Mouse (Mus musculus): ENCODE measurements around the gene Gm49405.

The Gm49405 gene

GRCm38 (mm10) chr19:3988066-3988465, 12.4 kb upstream of the Gm49405 start:
- no peak for DNase-seq (ENCODE audit: low spot score in 2 of 2)

GRCm38 (mm10) chr19:3988750-3989149, 11.7 kb upstream of the Gm49405 start:
- no peak for DNase-seq (ENCODE audit: low spot score in 2 of 2)

- no peak for DNase-seq (ENCODE audit: low spot score in 2 of 2)
Observed at GRCm38 (mm10) chr19:3990804-3991203, 9.6 kb upstream of the Gm49405 start.

DNA sequence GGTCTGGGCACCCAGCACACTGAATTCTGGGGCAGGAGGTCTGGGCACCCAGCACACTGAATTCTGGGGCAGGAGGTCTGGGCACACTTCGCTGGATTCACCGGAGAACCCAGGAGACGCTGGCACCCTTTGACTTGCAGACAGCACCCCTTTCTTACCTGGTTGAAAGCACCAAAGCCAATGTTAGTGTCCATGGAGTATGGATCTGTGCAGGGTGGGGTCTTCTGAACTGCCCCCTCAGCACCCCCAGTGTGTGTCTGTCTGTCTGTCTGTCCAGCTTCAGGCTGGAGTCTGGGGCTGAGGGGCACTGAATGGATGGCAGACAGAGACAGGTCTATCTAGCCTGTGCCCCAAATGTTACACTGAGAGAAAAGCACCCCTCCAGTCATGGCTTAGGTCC, 8.9 kb upstream of the Gm49405 start:
- no peak for DNase-seq (ENCODE audit: low spot score in 2 of 2)

- DNase-seq (ENCODE audit: low spot score in 2 of 2), result no peak
Observed at GRCm38 (mm10) chr19:3991966-3992365, 8.5 kb upstream of the Gm49405 start.

- DNase-seq (ENCODE audit: low spot score in 2 of 2), result no peak
Observed at GRCm38 (mm10) chr19:3992416-3992815, 8.0 kb upstream of the Gm49405 start, which contains the start of gene Tbx10. Tbx10 (plus strand) TSS chr19:3992752.

GRCm38 (mm10) chr19:3994932-3995331, 5.5 kb upstream of the Gm49405 start:
- DNase-seq (ENCODE audit: low spot score in 2 of 2), result no peak

DNA sequence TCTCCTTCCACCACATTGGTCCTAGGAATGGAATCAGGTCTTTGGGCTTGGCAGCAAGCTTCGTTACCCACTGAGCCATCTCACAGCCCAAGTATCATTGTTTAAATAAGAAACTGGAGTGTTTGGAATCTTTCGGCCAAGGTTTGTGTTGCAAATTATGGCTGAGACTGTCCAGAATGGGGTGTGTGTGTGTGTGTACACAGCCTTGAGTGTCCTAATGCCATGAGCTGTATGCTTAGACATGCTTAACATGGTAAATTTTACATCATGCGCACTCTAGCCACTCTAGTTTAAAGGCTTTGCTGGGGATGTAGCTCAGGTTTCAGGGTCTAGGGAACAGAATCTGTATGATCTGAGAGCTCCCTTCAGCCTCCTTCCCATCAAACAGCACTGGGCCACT, 4.9 kb upstream of the Gm49405 start:
- no peak for DNase-seq (ENCODE audit: low spot score in 2 of 2)

DNA sequence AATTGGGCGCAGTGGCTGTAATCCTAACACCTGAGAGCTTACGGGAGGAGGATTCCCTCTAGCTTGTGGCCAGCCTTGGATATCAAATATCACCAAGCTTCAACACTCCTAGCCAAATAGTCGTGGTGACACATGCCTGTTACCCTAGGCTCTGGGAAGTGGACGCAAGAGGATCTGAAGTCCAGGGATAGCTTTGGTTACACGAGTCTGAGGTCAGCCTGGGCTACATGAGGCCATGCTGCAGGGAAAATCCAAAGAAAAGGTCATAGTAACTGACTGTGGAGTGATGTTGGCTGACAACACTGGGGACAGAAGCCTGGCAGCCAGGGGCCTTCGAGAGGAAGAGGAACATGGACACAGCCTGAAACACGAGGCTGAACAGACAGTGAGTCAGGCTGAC, 4.3 kb upstream of the Gm49405 start:
- no peak for DNase-seq (ENCODE audit: low spot score in 2 of 2)

DNA sequence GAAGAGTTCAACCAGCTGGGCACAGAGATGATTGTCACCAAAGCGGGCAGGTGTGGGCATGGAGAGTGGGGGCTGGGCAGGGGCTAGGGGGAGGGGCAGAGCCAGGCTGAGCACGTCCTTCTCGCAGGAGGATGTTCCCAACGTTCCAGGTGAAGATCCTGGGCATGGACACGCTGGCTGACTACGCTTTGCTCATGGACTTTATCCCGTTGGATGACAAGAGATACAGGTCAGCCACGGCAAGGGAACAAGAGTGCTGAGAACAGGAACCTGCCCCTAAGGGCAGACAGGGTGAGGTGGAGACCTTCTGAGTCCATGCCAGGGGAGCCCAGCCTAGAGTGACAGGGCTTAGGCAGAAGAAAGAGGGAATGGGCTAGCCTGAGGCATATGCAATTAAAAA, 3.7 kb upstream of the Gm49405 start:
- no peak for DNase-seq (ENCODE audit: low spot score in 2 of 2)

DNA sequence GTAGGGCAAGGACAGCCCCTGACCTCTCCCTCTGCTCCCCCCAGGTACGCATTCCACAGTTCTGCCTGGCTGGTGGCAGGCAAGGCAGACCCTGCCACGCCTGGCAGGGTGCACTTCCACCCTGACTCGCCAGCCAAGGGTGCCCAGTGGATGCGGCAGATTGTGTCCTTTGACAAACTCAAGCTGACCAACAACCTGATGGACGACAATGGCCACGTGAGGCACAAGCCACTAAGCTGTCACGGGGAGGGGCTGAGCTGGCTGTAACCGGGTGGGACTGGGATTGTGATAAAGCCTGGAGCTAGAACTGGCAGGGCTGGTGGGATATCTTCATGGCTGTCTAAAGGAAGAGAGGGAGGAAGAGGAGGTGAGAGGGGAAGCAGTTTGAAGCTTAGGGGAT, 3.2 kb upstream of the Gm49405 start:
- no peak for DNase-seq (ENCODE audit: low spot score in 2 of 2)

- DNase-seq (ENCODE audit: low spot score in 2 of 2), result no peak
Observed at GRCm38 (mm10) chr19:3998335-3998734, 2.1 kb upstream of the Gm49405 start.

DNA sequence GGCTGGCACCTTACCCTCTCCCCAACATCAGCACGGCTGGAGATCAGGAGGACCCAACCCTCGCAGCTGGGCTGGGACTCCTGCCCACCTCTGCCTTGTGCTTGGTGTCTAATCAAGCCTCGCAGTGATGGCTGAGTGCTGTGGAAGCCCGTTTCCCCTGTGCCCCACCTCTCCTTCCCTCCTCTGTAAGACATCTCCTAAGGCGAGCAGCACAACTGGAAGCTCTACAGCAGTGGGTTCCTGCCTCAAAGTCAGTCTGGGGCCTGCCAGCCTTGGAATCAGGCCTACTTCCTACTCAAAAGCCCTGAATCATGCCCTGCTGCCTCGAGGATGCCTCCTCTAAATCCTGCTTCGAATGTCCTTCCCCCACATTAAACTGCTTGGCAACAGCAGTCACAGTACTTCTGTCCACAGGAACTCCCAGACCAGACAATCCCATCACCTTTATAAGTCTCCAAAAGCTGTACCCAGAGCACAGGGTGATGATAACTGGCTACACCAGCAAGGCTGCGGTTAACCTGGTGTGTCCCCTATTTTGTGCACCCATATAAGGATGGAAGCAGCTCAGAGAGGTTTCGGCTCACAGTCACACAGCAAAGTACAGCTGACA, 1.2 kb upstream of the Gm49405 start:
- no peak for DNase-seq (ENCODE audit: low spot score in 2 of 2)

- no peak for DNase-seq (ENCODE audit: low spot score in 2 of 2)
Observed at GRCm38 (mm10) chr19:4000949-4001525, 611 bp downstream of the Gm49405 start.

- DNase-seq (ENCODE audit: low spot score in 2 of 2), result no peak
Observed at GRCm38 (mm10) chr19:4001752-4002151, 1.3 kb downstream of the Gm49405 start.

DNA sequence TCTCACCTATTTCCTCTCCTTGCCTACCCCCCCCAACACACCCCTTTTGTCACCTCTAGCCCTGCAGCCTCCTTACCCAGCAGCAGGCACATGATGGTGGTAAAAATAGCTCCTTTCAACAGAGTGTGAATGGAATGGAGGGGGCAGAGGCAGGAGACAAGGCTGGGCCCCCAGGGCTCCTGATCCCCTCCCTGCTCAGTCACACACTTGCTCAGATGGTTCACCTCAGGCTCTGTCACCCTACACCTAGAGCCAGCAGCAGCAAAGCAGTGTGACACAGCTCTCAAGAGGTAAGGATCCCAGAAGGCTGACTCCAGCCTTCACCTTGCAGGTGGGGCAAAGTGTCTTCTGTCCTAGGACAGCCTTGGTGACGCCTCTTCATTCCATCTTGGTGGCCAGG, 2.7 kb downstream of the Gm49405 start, which contains the start of gene Doc2g:
Gene Doc2g (plus strand): TSS at position 202 of the 400 bp plus-strand sequence.
- no peak for DNase-seq (ENCODE audit: low spot score in 2 of 2)

DNA sequence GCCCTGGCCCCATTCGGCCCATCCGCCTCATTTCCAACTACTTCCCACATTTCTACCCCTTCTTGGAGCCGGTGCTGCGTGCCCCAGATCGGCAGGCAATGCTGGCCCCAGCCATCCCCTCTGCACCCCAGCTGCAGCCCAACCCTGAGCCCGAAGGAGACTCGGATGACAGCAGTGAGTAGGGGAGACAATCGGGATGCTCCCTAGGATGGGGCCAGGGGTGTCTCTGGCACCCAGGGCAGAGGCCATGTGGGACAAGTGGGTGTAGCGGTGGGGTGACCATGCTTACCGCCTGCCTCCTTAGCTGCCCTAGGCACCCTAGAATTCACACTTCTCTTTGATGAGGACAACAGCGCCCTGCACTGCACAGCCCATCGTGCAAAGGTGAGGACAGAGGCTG, 3.2 kb downstream of the Gm49405 start:
- DNase-seq (ENCODE audit: low spot score in 2 of 2), result no peak

DNA sequence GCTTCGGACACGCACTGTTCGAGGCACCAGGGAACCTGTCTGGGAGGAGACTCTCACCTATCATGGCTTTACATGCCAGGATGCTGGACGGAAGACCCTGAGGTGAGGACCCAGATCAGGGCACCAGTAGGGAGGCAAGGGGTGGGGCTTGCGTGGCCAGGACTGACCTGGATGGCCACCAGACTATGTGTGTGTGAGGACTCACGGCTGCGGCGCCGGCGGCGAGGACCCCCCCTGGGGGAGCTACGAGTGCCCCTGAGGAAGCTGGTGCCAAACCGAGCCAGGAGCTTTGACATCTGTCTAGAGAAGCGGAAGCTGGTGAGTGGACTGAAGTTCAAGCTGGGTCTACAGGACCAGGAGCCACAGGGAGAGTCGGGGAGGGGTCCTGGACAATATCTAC, 3.9 kb downstream of the Gm49405 start:
- DNase-seq (ENCODE audit: low spot score in 2 of 2), result no peak

GRCm38 (mm10) chr19:4005091-4005490, 4.7 kb downstream of the Gm49405 start:
- no peak for DNase-seq (ENCODE audit: low spot score in 2 of 2)

- DNase-seq (ENCODE audit: low spot score in 2 of 2), result no peak
Observed at GRCm38 (mm10) chr19:4005971-4006370, 5.5 kb downstream of the Gm49405 start.

- DNase-seq (ENCODE audit: low spot score in 2 of 2), result no peak
Observed at GRCm38 (mm10) chr19:4011086-4011485, 10.7 kb downstream of the Gm49405 start.

DNA sequence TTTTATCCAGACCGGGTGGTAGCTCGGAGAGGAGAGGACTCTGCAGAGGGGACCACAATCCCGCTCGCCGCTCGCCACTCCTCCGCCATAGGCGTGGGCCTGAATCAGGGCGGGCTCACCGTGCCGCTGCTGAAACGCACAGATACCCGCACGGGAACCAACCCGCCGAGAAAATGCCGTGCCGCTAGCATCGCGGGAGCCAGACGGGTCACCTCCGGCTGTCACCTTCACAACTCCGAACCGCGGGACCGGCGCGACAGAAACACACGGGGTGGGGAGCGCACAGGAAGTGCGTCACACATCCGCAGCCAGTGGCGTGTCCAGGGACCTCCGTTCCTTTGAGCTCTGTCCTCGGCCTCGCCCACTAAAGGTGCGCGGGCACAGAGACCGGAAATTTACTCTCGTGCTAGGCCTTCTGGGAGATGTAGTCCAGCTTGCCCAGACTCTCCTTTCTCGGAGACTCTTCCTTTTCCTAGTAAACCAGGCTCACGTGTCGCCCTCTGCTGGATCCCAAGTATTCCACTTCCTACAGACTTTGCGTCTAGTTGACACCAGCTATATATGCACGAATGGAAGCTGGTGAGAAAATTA, 12.1 kb downstream of the Gm49405 start, which contains the start of gene Ndufv1:
Gene Ndufv1 (minus strand): TSS at position 375 of the 591 bp plus-strand sequence.
- DNase-seq (ENCODE audit: low spot score in 2 of 2), result peak; percentile 98 to 99

GRCm38 (mm10) chr19:4013066-4013465, 12.6 kb downstream of the Gm49405 start:
- DNase-seq (ENCODE audit: low spot score in 2 of 2), result no peak
